17 mouse cellular contexts compared by ENCODE assay signal in genomic region chr12:104213689-104214444, GRCm38 (mm10). TPM values are rescaled to one million over a fixed set of nuclear protein-coding genes. Genes with fewer than 3 reads are reported as not detected.
A peak's percentile ranks its signal among the peaks of the same experiment; 100 is the strongest.
DNase-seq lines count a peak whose midpoint lies in the region; ATAC-seq and TF ChIP-seq lines count a peak whose summit lies in the region.
"Had no signal": no experiment of that assay in that cellular context is flagged by ENCODE, and none has a peak within 500 bp of the region (broad histone marks: within the 10 kb centered on the region; RNA-seq: fewer than 3 reads in every experiment).

No protein-coding gene starts in this region.

- H3K27me3 ChIP-seq in hindbrain, embryonic 10.5 days (ENCODE audit: insufficient read depth, poor library complexity, severe bottlenecking): no peaks in the 10 kb centered on the region
- no peaks in the 10 kb centered on the region for H3K27me3 ChIP-seq in hindbrain, postnatal 0 days (ENCODE audit: insufficient read depth, low read length)
- H3K27me3 ChIP-seq in midbrain, embryonic 11.5 days (ENCODE audit: control insufficient read depth, insufficient read depth, low read length): no peaks in the 10 kb centered on the region
- no peaks in the 10 kb centered on the region for H3K27me3 ChIP-seq in intestine, embryonic 16.5 days (replicated peaks; ENCODE audit: control insufficient read depth, insufficient read depth, low read length)
- H3K27me3 ChIP-seq: intestine, embryonic 15.5 days; limb, embryonic 13.5 days had no signal

- H3K4me1 ChIP-seq in hindbrain, embryonic 10.5 days (replicated peaks): peaks cover 21% of the 10 kb centered on the region
- H3K4me1 ChIP-seq in hindbrain, postnatal 0 days (ENCODE audit: insufficient read depth, low read length): no peaks in the 10 kb centered on the region
- no peaks in the 10 kb centered on the region for H3K4me1 ChIP-seq in midbrain, embryonic 11.5 days (ENCODE audit: control insufficient read depth, insufficient read depth, low read length)
- no peaks in the 10 kb centered on the region for H3K4me1 ChIP-seq in intestine, embryonic 16.5 days (ENCODE audit: control insufficient read depth, insufficient read depth, low read length)
- H3K4me1 ChIP-seq: intestine, embryonic 15.5 days; limb, embryonic 13.5 days had no signal

- no peaks in the 10 kb centered on the region for H3K36me3 ChIP-seq in hindbrain, embryonic 10.5 days
- H3K36me3 ChIP-seq in hindbrain, postnatal 0 days (ENCODE audit: insufficient read depth, low read length): no peaks in the 10 kb centered on the region
- H3K36me3 ChIP-seq in midbrain, embryonic 11.5 days (ENCODE audit: control insufficient read depth, insufficient read depth, low read length): no peaks in the 10 kb centered on the region
- H3K36me3 ChIP-seq in intestine, embryonic 16.5 days (ENCODE audit: control insufficient read depth, insufficient read depth, low read length): no peaks in the 10 kb centered on the region
- H3K36me3 ChIP-seq: intestine, embryonic 15.5 days; limb, embryonic 13.5 days had no signal

- intact Hi-C loops in gastrocnemius, postnatal 36 days (cut with DNase I): no loop called here

- H3K9ac ChIP-seq in hindbrain, postnatal 0 days (replicated peaks; ENCODE audit: low read length): no peak overlapping the region
- no peak overlapping the region for H3K9ac ChIP-seq in midbrain, embryonic 11.5 days (ENCODE audit: low read length)
- no peak overlapping the region for H3K9ac ChIP-seq in intestine, embryonic 16.5 days (ENCODE audit: low read depth, low read length)
- H3K9ac ChIP-seq: intestine, embryonic 15.5 days; limb, embryonic 13.5 days had no signal

- no peak overlapping the region for H3K4me3 ChIP-seq in hindbrain, embryonic 10.5 days
- no peak overlapping the region for H3K4me3 ChIP-seq in hindbrain, postnatal 0 days (ENCODE audit: low read length)
- no peak overlapping the region for H3K4me3 ChIP-seq in midbrain, embryonic 11.5 days (ENCODE audit: low read depth, low read length)
- no peak overlapping the region for H3K4me3 ChIP-seq in intestine, embryonic 16.5 days (ENCODE audit: low read length)
- H3K4me3 ChIP-seq: erythroblast, embryonic 14.5 days; heart, adult 2 months; intestine, embryonic 15.5 days; limb, embryonic 13.5 days had no signal

- no peak for ATAC-seq in hindbrain, postnatal 0 days
- peak; percentile 89 for ATAC-seq in midbrain, embryonic 11.5 days (ENCODE audit: low FRiP score)
- no peak for ATAC-seq in intestine, embryonic 16.5 days
- ATAC-seq: intestine, embryonic 15.5 days had no signal

- peak overlapping the region; percentile 54; the same call in 1 of the 2 replicates for H3K27ac ChIP-seq in hindbrain, embryonic 10.5 days
- no peak overlapping the region for H3K27ac ChIP-seq in hindbrain, postnatal 0 days
- H3K27ac ChIP-seq in midbrain, embryonic 11.5 days (ENCODE audit: low read depth, low read length): no peak overlapping the region; the same call in 1 of the 2 replicates
- H3K27ac ChIP-seq in intestine, embryonic 16.5 days (ENCODE audit: low read length): no peak overlapping the region
- H3K27ac ChIP-seq: heart, adult 2 months; intestine, embryonic 15.5 days; limb, embryonic 13.5 days had no signal

- DNase-seq in hindbrain, embryonic 10.5 days (ENCODE audit: low spot score): peak; percentile 5
- no peak for DNase-seq in hindbrain, postnatal 0 days (ENCODE audit: low spot score)
- peak; percentile 29 for DNase-seq in CD4-positive helper T cell, adult 2 months (ENCODE audit: low read depth, low spot score)
- DNase-seq in embryo, embryonic 11 days: peak; percentile 6
- DNase-seq in midbrain, embryonic 11.5 days (ENCODE audit: low spot score, missing footprints): peak; percentile 87
- DNase-seq in gastrocnemius, postnatal 36 days: no peak
- DNase-seq in testis, postnatal 10 days (ENCODE audit: low spot score): no peak
- DNase-seq: cerebellum, postnatal 36 days; heart, adult 2 months; lung, postnatal 10 days; spleen, adult 18-20 months; thymus, adult 18-20 months had no signal

- no peak for TF ChIP-seq CTCF in hindbrain, postnatal 0 days (IDR thresholded peaks at IDR 0.05; ENCODE audit: low read depth)

- WGBS in hindbrain, embryonic 10.5 days: 45% methylated on average over 2 of the region's 2 CpGs
- 44% methylated on average over 2 of the region's 2 CpGs for WGBS in hindbrain, postnatal 0 days
- WGBS in midbrain, embryonic 11.5 days: 43% methylated on average over 2 of the region's 2 CpGs
- 70% methylated on average over 2 of the region's 2 CpGs for WGBS in intestine, embryonic 16.5 days

- H3K4me2 ChIP-seq in hindbrain, postnatal 0 days (ENCODE audit: low read depth, low read length): no peak overlapping the region
- H3K4me2 ChIP-seq in midbrain, embryonic 11.5 days: no peak overlapping the region
- H3K4me2 ChIP-seq in intestine, embryonic 16.5 days (ENCODE audit: low read depth, low read length): no peak overlapping the region
- H3K4me2 ChIP-seq: intestine, embryonic 15.5 days; limb, embryonic 13.5 days had no signal

- H3K9me3 ChIP-seq in hindbrain, embryonic 10.5 days: no peaks in the 10 kb centered on the region
- no peaks in the 10 kb centered on the region for H3K9me3 ChIP-seq in hindbrain, postnatal 0 days (ENCODE audit: low read length)
- H3K9me3 ChIP-seq in midbrain, embryonic 11.5 days (ENCODE audit: control insufficient read depth, low read length): no peaks in the 10 kb centered on the region
- H3K9me3 ChIP-seq in intestine, embryonic 16.5 days (ENCODE audit: control insufficient read depth, low read length): no peaks in the 10 kb centered on the region
- H3K9me3 ChIP-seq: intestine, embryonic 15.5 days; limb, embryonic 13.5 days had no signal

RNA-seq across cellular contexts. Expression of gene Serpina3f, which starts 0.5 kb away (rescaled TPM):
- polyA plus RNA-seq in hindbrain, embryonic 10.5 days (2016; fragmentation: Nextera tagmentation; extraction: Ambion mirVana): 0.47 TPM in 1 of 2 replicates, not detected in the other
- total RNA-seq in hindbrain, postnatal 0 days (2014; rRNA removed): 0.43 TPM in 1 of 2 replicates, not detected in the other
- 0.09 TPM in 2 replicates for polyA plus RNA-seq in hindbrain, postnatal 0 days (2015; fragmentation: Nextera tagmentation; extraction: Ambion mirVana)
- 0.40 and 0.55 TPM in 2 replicates for polyA plus RNA-seq in midbrain, embryonic 11.5 days (2014; fragmentation: Nextera tagmentation; extraction: Ambion mirVana)
- polyA plus RNA-seq in intestine, embryonic 16.5 days (2015; fragmentation: Nextera tagmentation; extraction: Ambion mirVana): 0.44 TPM in 2 replicates
- total RNA-seq in gastrocnemius, postnatal 36 days (2021): not detected
- total RNA-seq: layer of hippocampus, adult 18-20 months had no signal
- polyA plus RNA-seq: erythroblast, embryonic 14.5 days; limb, embryonic 13.5 days had no signal

RNA-seq across cellular contexts. Expression of gene Serpina3g, which starts 22.2 kb away (rescaled TPM):
- polyA plus RNA-seq in hindbrain, embryonic 10.5 days (2016; fragmentation: Nextera tagmentation; extraction: Ambion mirVana): not detected in 2 replicates
- total RNA-seq in hindbrain, postnatal 0 days (2014; rRNA removed): 0.68 and 0.78 TPM in 2 replicates
- 1.1 and 1.7 TPM in 2 replicates for polyA plus RNA-seq in hindbrain, postnatal 0 days (2015; fragmentation: Nextera tagmentation; extraction: Ambion mirVana)
- polyA plus RNA-seq in midbrain, embryonic 11.5 days (2014; fragmentation: Nextera tagmentation; extraction: Ambion mirVana): 0.26 and 0.44 TPM in 2 replicates
- polyA plus RNA-seq in intestine, embryonic 16.5 days (2015; fragmentation: Nextera tagmentation; extraction: Ambion mirVana): 5.3 and 5.7 TPM in 2 replicates
- total RNA-seq in gastrocnemius, postnatal 36 days (2021): not detected

RNA-seq across cellular contexts. Expression of gene Serpina3i, which starts 49.1 kb away (rescaled TPM):
- polyA plus RNA-seq in hindbrain, embryonic 10.5 days (2016; fragmentation: Nextera tagmentation; extraction: Ambion mirVana): 0.34 TPM in 1 of 2 replicates, not detected in the other
- 1.6 TPM in 1 of 2 replicates, not detected in the other for total RNA-seq in hindbrain, postnatal 0 days (2014; rRNA removed)
- not detected in 2 replicates for polyA plus RNA-seq in hindbrain, postnatal 0 days (2015; fragmentation: Nextera tagmentation; extraction: Ambion mirVana)
- polyA plus RNA-seq in midbrain, embryonic 11.5 days (2014; fragmentation: Nextera tagmentation; extraction: Ambion mirVana): 0.14 TPM in 1 of 2 replicates, not detected in the other
- 0.20 TPM in 1 of 2 replicates, not detected in the other for polyA plus RNA-seq in intestine, embryonic 16.5 days (2015; fragmentation: Nextera tagmentation; extraction: Ambion mirVana)
- not detected for total RNA-seq in gastrocnemius, postnatal 36 days (2021)
- polyA plus RNA-seq: erythroblast, embryonic 14.5 days; intestine, embryonic 15.5 days had no signal

Comparison
In these comparisons a context has a peak if more than half of its experiments do, and no peak if none do; other contexts are left out.
1. DNase-seq: peak in hindbrain, embryonic 10.5 days (single experiment), CD4-positive helper T cell, adult 2 months (single experiment), embryo, embryonic 11 days (single experiment) and midbrain, embryonic 11.5 days (single experiment); none in hindbrain, postnatal 0 days (single experiment), gastrocnemius, postnatal 36 days (0 of 2) and testis, postnatal 10 days (single experiment).